Mouse (Mus musculus) midbrain, embryonic 14.5 days (tissue): ENCODE data around the gene Morn1. TPM values are rescaled to one million over a fixed set of nuclear protein-coding genes. Genes with fewer than 3 reads are reported as not detected.

Experiments
- ATAC-seq: fragments of 200-750 bp; cut with Nextera tagmentation; 2 replicates; pipeline ENCODE4 v1.8.0; 2017; ENCODE audit warnings: moderate number of reproducible peaks, moderate library complexity; ENCODE audit not compliant: low FRiP score, low TSS enrichment
- DNase-seq: peaks from one replicate; pipeline ENCODE4 v3.0.0-alpha.2; 2015
- H3K27ac ChIP-seq: fragments of 300-500 bp; sonication (generic); replicated peaks from 2 replicates; pipeline ENCODE4 v1.5.1; 2014; ENCODE audit warnings: mild to moderate bottlenecking, low read depth, low read length, moderate library complexity
- H3K27me3 ChIP-seq: fragments of 300-500 bp; sonication (generic); 2 replicates; pipeline ENCODE4 v1.6.1; 2014; ENCODE audit warnings: low read length, control low read depth, mixed read lengths; ENCODE audit not compliant: control insufficient read depth, insufficient read depth
- H3K36me3 ChIP-seq: fragments of 300-500 bp; sonication (generic); 2 replicates; pipeline ENCODE4 v1.6.1; 2014; ENCODE audit warnings: low read length, control low read depth; ENCODE audit not compliant: control insufficient read depth, insufficient read depth
- H3K4me1 ChIP-seq: fragments of 300-500 bp; sonication (generic); 2 replicates; pipeline ENCODE4 v1.6.1; 2014; ENCODE audit warnings: mild to moderate bottlenecking, antibody characterized with exemption, low read length, control low read depth; ENCODE audit not compliant: control insufficient read depth, insufficient read depth
- H3K4me2 ChIP-seq: fragments of 300-500 bp; sonication (generic); 2 replicates; pipeline ENCODE4 v1.6.1; 2014; ENCODE audit warnings: mild to moderate bottlenecking, low read length, moderate library complexity
- H3K4me3 ChIP-seq: fragments of 300-500 bp; sonication (generic); replicated peaks from 2 replicates; pipeline ENCODE4 v1.5.1; 2014; ENCODE audit warnings: low read depth, low read length
- H3K9ac ChIP-seq: fragments of 300-500 bp; sonication (generic); replicated peaks from 2 replicates; pipeline ENCODE4 v1.6.1; 2014; ENCODE audit warnings: mild to moderate bottlenecking, low read length, moderate library complexity
- H3K9me3 ChIP-seq: fragments of 300-500 bp; sonication (generic); 2 replicates; pipeline ENCODE4 v1.6.1; 2016; ENCODE audit warnings: low read length, control low read depth, mixed read lengths; ENCODE audit not compliant: control insufficient read depth
- WGBS: fragments of 180-500 bp; shearing (Covaris S2); extraction: QIAGEN DNeasy Blood & Tissue Kit; methylation state at CpG from one replicate; pipeline ENCODE4 v1.1.7; 2014; 5-methylcytosine and 5-hydroxymethylcytosine counted together
- polyA plus RNA-seq: library from polyadenylated mRNA; unstranded; fragments of >200 nt; fragmentation: Nextera tagmentation; extraction: Ambion mirVana; gene quantifications from 2 replicates; pipeline ENCODE4 v1.2.1, GENCODE M21; 2014

Gene Morn1
- polyA plus RNA-seq, 1 experiment from 2014 or later = 6.0 TPM

DNA sequence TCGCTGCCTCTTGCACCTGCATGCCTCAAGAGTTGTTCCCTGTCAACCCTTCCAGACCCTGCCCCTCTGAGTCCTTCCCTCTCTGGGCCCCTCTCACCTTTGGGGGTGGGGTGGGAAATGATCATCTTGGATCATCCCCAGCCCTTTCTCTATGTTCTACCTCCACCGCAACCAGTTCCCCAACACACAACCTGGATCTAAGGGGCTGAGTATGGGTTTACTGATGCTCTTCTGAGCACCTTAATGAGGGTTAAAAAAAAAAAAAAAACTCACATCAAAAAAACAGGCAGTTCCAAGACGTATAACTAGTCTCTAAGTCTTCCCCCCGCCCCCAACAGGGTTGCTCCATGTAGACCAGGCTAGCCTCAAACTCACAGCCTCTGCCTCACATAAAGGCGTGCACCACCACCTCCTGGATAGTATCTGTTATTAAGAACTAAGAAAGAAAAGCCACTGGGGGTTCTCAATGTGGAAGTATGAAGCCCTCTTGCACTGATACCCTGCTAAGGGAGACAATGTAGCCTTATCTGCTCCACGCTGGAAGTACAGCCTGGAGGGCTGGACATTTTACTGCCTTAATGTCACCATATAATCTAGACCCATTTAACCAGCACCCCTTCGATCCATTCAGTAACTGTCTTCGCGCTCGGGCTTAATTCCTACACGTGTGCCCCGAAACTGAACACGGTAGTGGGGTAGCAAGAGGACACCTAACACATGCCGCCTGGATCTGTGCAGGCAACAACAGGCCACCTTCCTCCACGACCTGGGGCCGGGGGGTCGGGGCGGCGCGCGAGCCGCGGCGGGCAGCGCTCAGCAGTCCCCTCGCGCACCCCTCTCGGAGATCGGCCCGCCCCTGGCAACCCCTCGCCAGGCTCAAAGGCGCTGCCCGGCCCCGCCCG, 920 bp upstream of the Morn1 start:
- 6% methylated on average over 34 of the region's 35 CpGs for WGBS
- no peak for ATAC-seq

DNA sequence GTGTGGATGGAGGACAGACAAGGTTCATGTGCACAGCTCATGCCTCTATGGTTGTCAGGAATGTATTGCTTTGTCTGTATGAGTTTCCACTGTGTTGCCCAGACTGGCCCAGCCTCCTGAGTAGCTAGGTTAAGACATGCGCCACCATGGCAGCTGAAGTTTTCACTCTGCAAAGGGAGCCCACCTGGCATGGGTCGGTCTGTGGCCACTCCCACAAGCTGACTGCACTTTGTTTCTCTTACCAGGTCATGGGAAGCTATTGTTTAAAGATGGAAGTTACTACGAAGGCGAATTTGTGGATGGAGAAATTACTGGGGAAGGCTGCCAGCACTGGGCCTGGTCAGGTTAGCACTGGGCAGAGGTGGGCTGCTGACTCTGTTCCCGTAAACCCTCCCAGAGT, 2.9 kb downstream of the Morn1 start:
- H3K9ac ChIP-seq = no peak overlapping the region
- H3K9me3 ChIP-seq = no peaks in the 10 kb centered on the region
- no peaks in the 10 kb centered on the region for H3K27me3 ChIP-seq
- peaks cover 23% of the 10 kb centered on the region for H3K4me1 ChIP-seq
- H3K36me3 ChIP-seq = peaks cover 13% of the 10 kb centered on the region
- ATAC-seq (no peak), DNase-seq (no peak)
- no peak overlapping the region for H3K27ac ChIP-seq
- H3K4me2 ChIP-seq = no peak overlapping the region
- H3K4me3 ChIP-seq = no peak overlapping the region
- 92% methylated on average over 5 of the region's 5 CpGs for WGBS

More for the DNA sequence above, 920 bp upstream of the Morn1 start:
- H3K36me3 ChIP-seq = peaks cover 30% of the 10 kb centered on the region
- peak overlapping the region; percentile 90 for H3K27ac ChIP-seq
- H3K9me3 ChIP-seq = no peaks in the 10 kb centered on the region
- H3K27me3 ChIP-seq = no peaks in the 10 kb centered on the region
- peaks cover 24% of the 10 kb centered on the region for H3K4me1 ChIP-seq
- H3K4me3 ChIP-seq = peak overlapping the region; percentile 88
- peak overlapping the region; percentile 87 for H3K9ac ChIP-seq
- H3K4me2 ChIP-seq = peak overlapping the region; percentile 96
- DNase-seq = no peak

DNA sequence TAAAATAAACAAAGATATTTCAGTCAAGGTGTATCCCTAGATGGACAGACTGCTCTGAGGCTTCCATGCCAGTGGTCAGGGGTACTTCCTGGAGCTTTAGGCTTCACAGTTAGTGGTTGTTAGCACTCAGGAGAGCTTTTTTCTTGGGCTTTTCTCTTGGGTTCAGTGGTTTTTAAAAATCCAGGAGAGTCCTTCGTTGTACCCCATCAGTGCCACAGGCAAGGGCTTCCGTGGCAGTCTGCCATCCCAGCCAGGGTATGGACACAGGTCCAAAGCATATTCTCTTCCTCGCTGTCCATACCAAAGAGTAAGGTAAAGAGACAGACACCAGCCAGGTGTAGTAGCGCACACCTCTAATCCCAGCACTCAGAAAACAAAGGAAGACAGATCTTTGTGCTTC, 3.8 kb downstream of the Morn1 start:
- Histone ChIP-seq H3K4me2 (no peak overlapping the region), H3K27me3 (no peaks in the 10 kb centered on the region), H3K27ac (no peak overlapping the region), H3K4me1 (peaks cover 14% of the 10 kb centered on the region), H3K4me3 (no peak overlapping the region), H3K36me3 (peaks cover 13% of the 10 kb centered on the region), H3K9me3 (no peaks in the 10 kb centered on the region), H3K9ac (no peak overlapping the region)
- ATAC-seq (no peak), DNase-seq (no peak)
- 97% methylated on average over 4 of the region's 4 CpGs for WGBS

DNA sequence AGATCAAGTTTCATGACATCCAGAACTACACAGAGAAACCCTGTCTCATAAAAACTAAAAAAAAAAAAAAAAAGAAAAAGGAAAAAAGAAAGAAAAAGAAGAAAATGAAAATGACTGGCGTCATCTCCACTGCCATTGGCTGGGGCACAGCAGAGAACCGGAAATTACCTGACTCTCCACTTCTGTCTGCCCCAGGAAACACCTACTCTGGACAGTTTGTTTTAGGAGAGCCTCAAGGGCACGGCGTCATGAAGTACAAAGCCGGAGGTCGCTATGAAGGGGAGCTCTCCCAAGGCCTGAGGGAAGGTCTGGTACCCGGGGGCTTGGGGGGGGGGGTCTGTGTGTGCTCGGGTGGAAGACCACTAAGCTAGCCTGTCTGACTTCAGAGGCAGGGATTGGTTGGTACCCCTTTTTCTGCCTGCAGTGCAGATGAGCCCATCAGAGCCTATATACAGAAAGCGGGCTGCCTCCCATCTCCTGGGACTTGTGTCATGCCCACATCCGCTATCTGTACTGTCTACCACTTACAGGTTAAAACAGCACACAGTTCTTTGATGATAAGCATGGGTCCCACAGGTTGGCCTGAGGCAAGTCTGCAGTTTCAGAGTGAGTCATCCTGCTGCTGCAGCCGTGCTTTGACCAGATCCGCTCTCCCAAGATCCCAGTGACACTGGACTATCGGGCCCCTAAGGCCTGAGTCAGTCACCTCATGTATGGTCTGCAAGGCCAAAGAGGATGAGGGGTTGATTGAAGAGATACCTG, 4.5 kb downstream of the Morn1 start:
- 95% methylated on average over 13 of the region's 13 CpGs for WGBS
- ATAC-seq = no peak
- no peak for DNase-seq
- peaks cover 13% of the 10 kb centered on the region for H3K36me3 ChIP-seq
- H3K4me2 ChIP-seq = no peak overlapping the region
- no peak overlapping the region for H3K4me3 ChIP-seq
- no peak overlapping the region for H3K9ac ChIP-seq
- no peaks in the 10 kb centered on the region for H3K9me3 ChIP-seq
- H3K27ac ChIP-seq = no peak overlapping the region
- peaks cover 8% of the 10 kb centered on the region; the same call in 1 of the 2 replicates for H3K4me1 ChIP-seq
- H3K27me3 ChIP-seq = no peaks in the 10 kb centered on the region

DNA sequence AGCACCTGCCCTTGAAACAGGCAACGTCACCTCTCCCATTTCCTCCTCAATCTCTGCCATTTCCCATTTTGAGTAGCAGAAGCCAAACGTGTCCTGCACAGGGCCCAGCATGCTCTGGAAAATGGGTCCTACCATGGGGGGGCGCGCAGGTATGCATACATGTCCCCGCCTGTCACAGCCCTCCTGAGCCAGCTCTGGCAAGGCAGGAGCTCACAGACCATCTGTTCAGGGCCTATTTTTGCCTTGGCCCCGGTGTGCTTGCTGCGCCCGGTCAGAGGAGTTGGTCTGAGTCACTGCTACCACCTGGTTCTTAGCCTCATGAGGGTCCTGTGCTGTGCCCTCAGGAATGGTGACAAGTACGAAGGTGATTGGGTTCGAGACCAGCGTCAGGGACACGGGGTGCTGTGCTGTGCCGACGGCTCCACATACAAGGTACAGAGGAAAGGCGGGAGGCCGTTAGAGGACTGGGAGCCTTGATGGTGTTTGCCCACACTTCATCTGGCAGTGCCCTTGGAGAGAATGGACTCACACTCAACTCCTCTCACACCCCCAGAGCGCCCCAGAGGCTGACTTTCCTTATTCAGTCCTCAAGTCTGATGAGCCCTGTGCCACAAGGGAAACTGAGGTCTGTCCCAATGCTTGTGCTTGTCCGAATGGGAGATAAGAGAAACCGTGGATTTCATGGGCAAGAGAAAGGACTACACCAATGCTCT, 6.5 kb downstream of the Morn1 start:
- no peak overlapping the region for H3K9ac ChIP-seq
- DNase-seq (no peak), ATAC-seq (no peak)
- no peak overlapping the region for H3K4me2 ChIP-seq
- no peak overlapping the region for H3K27ac ChIP-seq
- H3K27me3 ChIP-seq = no peaks in the 10 kb centered on the region
- H3K9me3 ChIP-seq = no peaks in the 10 kb centered on the region
- no peak overlapping the region for H3K4me3 ChIP-seq
- H3K4me1 ChIP-seq = no peaks in the 10 kb centered on the region
- WGBS = 92% methylated on average over 19 of the region's 19 CpGs
- H3K36me3 ChIP-seq = peaks cover 13% of the 10 kb centered on the region

DNA sequence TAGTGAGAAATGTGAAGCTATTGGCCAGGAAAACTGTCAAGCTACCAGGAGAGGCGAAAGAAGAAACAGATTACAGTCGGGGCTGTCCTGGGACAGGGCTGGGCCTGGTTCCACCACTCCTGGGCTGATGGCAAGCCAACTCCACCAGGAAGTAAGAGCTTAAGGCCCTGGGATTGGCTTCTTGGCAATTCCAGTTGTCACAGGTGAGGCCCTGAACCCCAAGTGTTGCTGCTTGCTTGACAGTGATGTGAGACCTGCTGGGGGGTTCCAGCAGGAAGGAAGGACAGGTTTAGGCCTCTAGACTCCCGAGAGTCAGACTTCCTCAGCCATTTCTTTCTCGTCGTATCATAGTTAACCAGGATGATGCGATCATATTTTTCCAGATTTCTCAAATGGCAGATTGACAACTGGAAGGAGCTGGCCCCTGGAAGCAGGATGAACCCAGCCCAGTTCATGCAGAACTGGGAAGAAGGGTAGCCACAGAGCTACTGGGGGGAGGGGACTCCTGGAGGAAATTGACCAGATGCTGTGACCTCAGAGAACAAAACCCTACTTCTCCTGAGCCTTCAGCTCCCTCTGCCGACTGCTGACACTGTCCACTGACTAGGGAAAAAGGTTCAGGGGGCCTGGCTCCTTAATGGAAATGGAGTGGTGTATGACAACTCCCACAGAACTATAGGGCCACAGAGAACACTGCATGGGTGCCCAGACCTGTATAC, 7.2 kb downstream of the Morn1 start:
- Histone ChIP-seq H3K4me1 (no peaks in the 10 kb centered on the region), H3K9me3 (no peaks in the 10 kb centered on the region), H3K36me3 (peaks cover 13% of the 10 kb centered on the region), H3K9ac (no peak overlapping the region), H3K27ac (no peak overlapping the region), H3K4me2 (no peak overlapping the region), H3K27me3 (no peaks in the 10 kb centered on the region), H3K4me3 (no peak overlapping the region)
- DNase-seq = no peak
- ATAC-seq = no peak
- 90% methylated on average over 7 of the region's 7 CpGs for WGBS

DNA sequence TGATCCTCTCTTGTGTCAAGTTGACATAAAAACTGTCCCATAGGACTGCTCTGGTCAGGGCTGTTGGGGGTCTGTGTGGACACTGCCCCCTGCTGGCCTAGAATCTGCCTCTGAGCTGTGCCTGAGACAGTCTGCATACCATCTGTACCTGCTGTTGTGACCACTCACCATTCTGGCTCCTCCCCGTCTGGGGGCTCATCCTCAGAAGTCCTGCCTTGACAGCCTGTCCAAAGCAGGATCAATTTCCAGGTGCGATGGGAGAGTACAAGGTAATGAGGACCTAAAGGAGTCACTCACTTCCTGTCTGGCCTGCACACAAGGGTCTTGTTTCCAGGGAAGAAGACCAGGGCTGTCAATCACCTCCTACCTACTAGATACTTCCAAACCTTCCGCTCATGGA, 8.2 kb downstream of the Morn1 start:
- Histone ChIP-seq H3K36me3 (peaks cover 6% of the 10 kb centered on the region), H3K9me3 (no peaks in the 10 kb centered on the region), H3K9ac (no peak overlapping the region), H3K4me3 (no peak overlapping the region), H3K27ac (no peak overlapping the region), H3K4me2 (no peak overlapping the region), H3K27me3 (no peaks in the 10 kb centered on the region), H3K4me1 (no peaks in the 10 kb centered on the region)
- ATAC-seq = peak; percentile 65
- peak; percentile 61 for DNase-seq
- 67% methylated on average over 3 of the region's 3 CpGs for WGBS

DNA sequence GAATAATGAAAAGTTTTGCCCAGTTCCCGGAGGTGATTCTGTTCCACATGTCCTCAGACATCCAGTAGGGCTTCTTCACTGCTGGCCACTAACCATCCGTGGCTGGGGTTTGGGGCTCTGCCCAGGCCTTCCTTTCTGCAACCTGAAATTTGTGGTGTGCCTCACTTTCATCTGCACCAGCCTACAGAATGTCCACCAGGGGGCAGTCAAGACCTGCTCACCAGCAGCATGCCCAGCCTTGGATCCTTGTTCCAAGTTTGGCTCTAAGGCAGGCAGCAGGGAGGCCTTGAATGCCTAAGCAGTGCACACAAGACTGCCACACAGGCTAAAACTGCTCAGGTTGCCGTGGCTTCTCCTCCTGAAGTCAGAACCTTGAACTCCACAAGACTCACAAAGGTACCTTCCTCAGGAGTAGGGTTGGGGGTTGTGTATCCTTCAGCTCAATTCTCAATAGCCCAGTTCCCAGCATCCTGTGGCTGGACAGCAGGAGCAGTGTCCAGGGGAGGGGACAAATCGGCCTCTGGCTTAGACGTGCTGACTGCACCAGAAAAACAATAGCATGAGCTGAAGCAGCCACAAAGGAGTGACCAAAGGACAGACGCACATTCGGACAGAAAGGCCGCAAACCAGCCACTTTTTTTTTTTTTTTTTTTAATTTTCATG, 9.0 kb downstream of the Morn1 start:
- ATAC-seq = peak; percentile 78
- DNase-seq = peak; percentile 95
- peak overlapping the region; percentile 21 for H3K27ac ChIP-seq
- no peak overlapping the region for H3K4me2 ChIP-seq
- no peaks in the 10 kb centered on the region for H3K9me3 ChIP-seq
- 35% methylated on average over 8 of the region's 8 CpGs for WGBS
- no peak overlapping the region for H3K9ac ChIP-seq
- peaks cover 6% of the 10 kb centered on the region; the same call in 1 of the 2 replicates for H3K36me3 ChIP-seq
- H3K4me1 ChIP-seq = no peaks in the 10 kb centered on the region
- H3K27me3 ChIP-seq = no peaks in the 10 kb centered on the region
- no peak overlapping the region for H3K4me3 ChIP-seq
